Mouse (Mus musculus) olfactory bulb, adult 2 months (tissue): ENCODE measurements around the gene Vdr.
"Not testable (repeated sequence)": the region's sequence is repeated elsewhere in the genome, so short reads cannot be mapped to it uniquely, and the experiment has no call there.

Experiments used
- CTCF ChIP-seq: fragments of 200-500 bp; IDR thresholded peaks from 2 replicates; pipeline ENCODE4 v1.5.1; 2012; ENCODE audit warnings: low read depth, mild to moderate bottlenecking, low read length, moderate library complexity; ENCODE audit not compliant: insufficient read depth
- POLR2A ChIP-seq: fragments of 200-500 bp; IDR thresholded peaks from 2 replicates; pipeline ENCODE4 v1.6.1; 2012; ENCODE audit warnings: mild to moderate bottlenecking, low read depth, low read length, moderate library complexity; ENCODE audit not compliant: insufficient read depth

DNA sequence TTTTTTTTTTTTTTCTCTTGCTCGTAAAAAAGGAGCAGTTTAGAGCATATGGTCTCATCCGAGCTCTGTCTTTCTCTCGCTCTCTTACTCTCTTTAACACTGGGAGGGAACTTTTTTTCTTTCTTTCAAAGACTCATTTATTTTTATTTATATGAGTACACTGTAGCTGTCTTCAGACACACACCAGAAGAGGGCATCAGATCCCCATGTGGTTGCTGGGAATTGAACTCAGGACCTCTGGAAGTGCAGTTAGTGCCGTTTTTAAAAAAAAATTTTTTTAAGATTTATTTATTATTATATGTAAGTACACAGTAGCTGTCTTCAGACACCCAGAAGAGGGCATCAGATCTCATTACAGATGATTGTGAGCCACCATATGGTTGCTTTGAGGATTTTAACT, 40.3 kb downstream of the Vdr start:
- not testable (repeated sequence) for TF ChIP-seq CTCF, POLR2A
